Mouse (Mus musculus) layer of hippocampus, postnatal 25 days (tissue): ENCODE measurements around the gene Serp2. TPM values are rescaled to one million over a fixed set of nuclear protein-coding genes. Genes with fewer than 3 reads are reported as not detected.

Experiments used
- DNase-seq, 2 experiments: peaks; one replicate each; pipeline ENCODE4 v3.0.0; 2022; ENCODE audit warnings: mixed read lengths in 2 of 2, low spot score in 1 of 2; ENCODE audit errors: extremely low spot score in 1 of 2
- total RNA-seq, 2 experiments: library from RNA; stranded (reverse); gene quantifications; 2 replicates each; pipeline ENCODE4 v1.2.3; 2021

Serp2 gene
- total RNA-seq, 2 experiments from 2014 or later = 150 to 152 TPM

DNA sequence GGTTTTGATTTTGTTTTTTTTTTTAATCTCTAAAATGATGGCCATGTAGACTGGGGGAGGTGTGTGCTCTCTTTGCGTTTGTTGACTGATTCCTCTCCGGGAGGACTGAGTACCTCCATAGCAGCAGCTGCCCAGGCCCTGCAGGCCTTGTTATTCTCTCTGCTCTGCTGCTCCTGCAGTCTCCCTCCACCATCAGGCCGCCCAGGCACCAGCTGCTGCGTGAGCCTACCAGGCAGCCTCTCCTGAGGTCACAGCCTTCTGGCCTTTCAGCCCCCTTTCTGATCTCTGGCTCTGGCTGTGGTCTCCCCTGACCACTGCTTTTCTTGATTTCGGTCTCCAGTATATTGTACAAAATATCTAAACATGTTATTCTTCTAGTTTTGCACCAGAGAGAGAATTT, 56.7 kb downstream of the Serp2 start:
- DNase-seq = no peak

DNA sequence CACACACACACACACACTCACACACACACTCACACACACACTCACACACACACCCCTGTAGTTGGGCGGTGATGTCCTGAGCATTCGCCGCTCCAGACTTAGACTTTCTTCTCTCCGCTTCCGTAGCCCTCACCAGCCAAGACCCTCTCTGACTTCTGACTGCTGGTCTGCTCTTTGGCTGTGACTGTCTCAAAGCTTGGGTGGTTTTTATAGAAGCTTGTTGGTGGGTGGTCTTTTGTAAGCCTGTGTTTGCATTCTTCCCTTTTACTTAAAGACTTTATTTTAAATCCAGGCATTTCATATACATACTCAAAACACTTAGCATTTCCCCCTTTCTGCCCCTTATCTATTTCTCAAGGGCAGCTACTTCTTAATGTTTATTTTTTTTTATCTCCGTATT, 57.2 kb downstream of the Serp2 start:
- DNase-seq = no peak

DNA sequence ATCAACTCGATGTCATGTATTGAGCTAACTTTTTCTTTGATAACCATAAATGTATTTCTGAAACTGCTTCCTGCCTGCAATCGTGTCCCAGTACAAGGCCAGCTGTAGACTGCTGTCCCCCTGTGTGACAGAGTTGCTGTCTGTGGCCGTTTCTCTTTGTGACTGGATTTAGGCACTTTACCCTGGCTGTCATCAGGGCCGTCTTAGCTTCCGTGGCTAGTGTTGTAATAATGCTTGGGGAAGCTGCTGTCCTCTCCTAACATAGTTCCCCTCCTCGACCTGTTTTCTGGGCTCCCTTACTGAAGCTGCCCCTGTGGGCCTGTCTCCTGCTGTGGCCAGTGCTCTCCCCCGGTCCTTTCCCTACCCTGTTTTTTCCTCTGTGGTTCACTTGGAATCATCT, 58.5 kb downstream of the Serp2 start:
- no peak for DNase-seq

DNA sequence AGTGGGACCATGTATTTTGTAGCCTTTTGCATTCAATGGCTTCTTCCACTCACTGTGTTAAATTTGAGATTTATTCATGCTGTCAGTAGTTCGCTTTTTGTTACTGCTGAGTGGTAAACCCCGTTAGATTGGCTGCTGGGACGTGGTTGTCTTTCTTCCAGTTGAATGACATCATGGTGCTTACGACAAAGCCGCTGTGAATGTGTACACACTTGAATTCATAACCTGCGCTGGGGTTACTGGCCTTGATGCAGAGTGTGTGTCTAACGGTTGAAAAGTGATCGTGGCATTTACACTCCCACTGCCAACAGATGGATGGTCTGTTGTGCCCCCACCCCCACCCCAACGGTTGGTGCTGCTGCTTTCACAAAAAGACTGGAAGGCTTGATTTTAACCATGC, 59.5 kb downstream of the Serp2 start:
- DNase-seq = no peak

DNA sequence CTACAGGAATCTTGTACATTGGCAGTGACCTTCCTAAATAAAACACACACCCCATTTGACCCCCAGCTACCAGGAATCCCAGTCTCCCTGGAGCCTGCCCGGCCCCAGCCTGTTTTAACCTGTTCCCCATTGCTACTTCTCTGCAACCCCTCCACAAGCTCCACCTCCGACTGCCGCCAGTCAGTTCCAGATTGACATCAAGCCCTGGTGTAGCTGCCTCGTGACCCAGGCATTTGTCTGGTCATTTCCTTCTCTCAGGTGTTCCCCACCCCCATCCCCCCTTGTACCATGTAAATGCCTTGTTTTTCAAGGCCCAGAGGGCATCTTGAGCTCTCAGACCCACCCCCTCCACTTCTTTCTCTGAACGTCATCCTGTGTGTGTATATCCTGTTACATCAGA, 61.7 kb downstream of the Serp2 start:
- DNase-seq = no peak

DNA sequence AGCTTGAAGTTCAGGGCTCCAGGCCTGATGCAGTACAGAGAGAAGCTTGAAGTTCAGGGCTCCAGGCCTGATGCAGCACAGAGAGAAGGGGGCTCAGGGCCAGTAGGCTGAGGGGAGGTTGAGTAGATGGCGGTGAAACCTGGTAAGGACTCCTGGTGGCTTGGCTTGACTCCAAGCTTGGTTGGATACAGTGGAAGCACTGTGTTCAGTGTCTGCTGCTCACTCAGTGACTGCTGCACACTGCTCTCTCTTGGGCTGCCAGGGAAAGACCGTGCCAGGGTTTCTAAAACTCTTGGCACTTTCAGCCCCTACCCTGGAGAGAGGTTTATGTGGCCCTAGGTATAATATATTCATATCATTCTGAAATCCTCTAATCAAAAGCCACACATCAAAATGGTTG, 67.6 kb downstream of the Serp2 start:
- no peak for DNase-seq

DNA sequence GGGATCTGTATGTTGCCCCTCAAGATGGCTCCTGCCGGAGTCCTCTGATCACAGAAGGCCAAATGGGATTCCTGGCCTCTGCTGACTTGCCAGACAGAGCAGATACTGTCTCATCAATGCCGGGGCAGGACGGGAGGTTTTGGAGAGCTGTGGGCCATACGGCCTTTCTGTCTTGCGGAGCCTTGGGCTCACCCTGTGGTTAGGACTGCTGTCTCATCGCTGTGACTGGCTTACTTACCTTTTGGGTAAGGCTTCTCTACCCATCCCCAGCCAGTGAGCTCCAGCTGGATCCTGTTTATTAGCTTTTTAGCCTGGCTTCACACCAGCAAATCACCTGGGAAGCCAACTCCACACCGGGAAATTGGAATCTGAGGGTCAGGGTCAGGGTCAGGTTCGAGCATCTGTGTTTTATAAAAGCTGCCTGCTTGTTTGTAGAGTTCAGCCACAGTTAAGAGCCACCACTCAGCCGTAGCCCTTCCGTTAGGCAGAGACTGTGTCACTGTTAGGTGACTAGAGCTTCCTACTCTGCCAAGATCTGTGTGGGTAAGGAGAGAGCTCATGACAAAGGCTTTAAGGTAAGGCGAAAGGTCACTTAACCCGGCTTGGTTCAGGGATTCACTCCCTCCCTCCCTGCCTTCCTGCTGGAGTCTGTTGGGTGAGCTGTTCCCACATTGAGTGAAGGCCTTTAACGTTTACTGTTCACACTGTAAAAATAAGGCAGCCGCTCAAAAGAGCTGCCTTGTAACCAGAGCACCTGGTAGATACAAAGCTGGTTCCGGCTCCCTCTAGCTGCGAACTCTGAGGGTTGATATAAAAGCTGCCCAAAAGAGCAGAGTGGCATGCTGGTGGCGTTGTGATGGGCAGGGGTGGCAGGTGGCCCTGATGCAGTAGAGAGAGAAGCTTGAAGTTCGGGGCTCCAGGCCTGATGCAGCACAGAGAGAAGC, 68.3 kb downstream of the Serp2 start:
- DNase-seq = no peak

DNA sequence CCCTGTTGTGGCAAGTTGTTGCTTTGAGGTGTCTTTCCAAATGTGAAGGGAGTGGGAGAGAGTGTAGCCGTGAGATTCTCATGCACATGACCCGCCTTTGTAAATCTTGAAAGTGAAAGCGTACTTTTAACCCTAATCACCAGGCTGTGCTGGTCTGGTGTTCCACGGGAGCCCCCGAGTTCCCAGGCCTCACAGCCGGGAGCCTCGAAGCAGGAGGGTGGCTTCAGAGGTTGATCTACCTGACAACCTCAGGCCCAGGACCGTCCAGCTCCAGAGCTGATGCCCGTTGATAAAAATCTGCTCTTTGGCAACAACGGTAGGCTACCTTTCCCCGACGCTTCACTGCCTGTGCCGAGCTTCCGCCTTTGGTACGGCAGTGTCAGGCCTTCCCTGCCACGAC, 69.1 kb downstream of the Serp2 start:
- DNase-seq = no peak

DNA sequence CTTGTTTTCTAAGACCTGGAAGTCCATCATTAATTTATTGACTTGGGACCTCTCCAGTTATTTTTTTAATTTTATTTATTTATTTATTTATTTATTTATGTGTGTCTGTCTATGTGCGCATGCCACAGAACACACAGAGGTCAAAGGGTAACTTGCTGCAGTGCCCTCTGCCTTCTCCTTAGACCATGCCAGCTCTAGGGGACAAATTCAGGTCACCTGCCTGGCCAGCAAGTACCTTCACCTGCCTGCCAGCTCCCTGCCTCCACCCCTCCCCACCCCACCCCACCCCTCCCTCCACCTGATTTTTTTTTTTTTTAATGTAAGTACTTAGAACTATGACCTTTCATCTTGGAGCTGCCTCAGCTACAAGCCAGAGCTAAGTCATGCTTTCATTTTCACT, 73.0 kb downstream of the Serp2 start:
- no peak for DNase-seq

Other genes with a start within 250 kb of the Serp2 start
- 100 to 1,000 TPM; 493 to 570 TPM for gene Tsc22d1, start 141.9 kb downstream of the Serp2 start, total RNA-seq